In genomic region chr11:117121164-117121535, GRCm38 (mm10) we compare ENCODE assay signal across 9 mouse cellular contexts. TPM values are rescaled to one million over a fixed set of nuclear protein-coding genes. Genes with fewer than 3 reads are reported as not detected.
DNase-seq lines count a peak whose midpoint lies in the region; ATAC-seq and TF ChIP-seq lines count a peak whose summit lies in the region.
"Had no signal": no experiment of that assay in that cellular context is flagged by ENCODE, and none has a peak within 500 bp of the region (broad histone marks: within the 10 kb centered on the region; RNA-seq: fewer than 3 reads in every experiment).

No protein-coding gene starts in this region.

- no peaks in the 10 kb centered on the region for H3K9me3 ChIP-seq in heart, embryonic 11.5 days (replicated peaks; ENCODE audit: control insufficient read depth, low read length)
- H3K9me3 ChIP-seq in midbrain, postnatal 0 days (ENCODE audit: low read length), result no peaks in the 10 kb centered on the region

- H3K4me3 ChIP-seq in heart, embryonic 11.5 days (ENCODE audit: low read depth, low read length), result no peak overlapping the region
- no peak overlapping the region for H3K4me3 ChIP-seq in midbrain, postnatal 0 days (ENCODE audit: low read depth, low read length)
- H3K4me3 ChIP-seq: erythroblast, embryonic 14.5 days had no signal

- H3K4me1 ChIP-seq in heart, embryonic 11.5 days (ENCODE audit: control insufficient read depth, insufficient read depth, low read length), result peaks cover 87% of the 10 kb centered on the region
- H3K4me1 ChIP-seq in midbrain, postnatal 0 days (ENCODE audit: insufficient read depth, low read length), result peaks cover 33% of the 10 kb centered on the region

- peak overlapping the region; percentile 52; the same call in 1 of the 2 replicates for H3K9ac ChIP-seq in heart, embryonic 11.5 days (ENCODE audit: low read depth, low read length)
- H3K9ac ChIP-seq in midbrain, postnatal 0 days (replicated peaks; ENCODE audit: low read length, poor library complexity, severe bottlenecking), result peak overlapping the region; percentile 48

- peak overlapping the region; percentile 40 for H3K4me2 ChIP-seq in heart, embryonic 11.5 days
- no peak overlapping the region for H3K4me2 ChIP-seq in midbrain, postnatal 0 days (ENCODE audit: low read depth, low read length, poor library complexity, severe bottlenecking)

- peak; percentile 54 for DNase-seq in kidney, adult 11 months
- DNase-seq in kidney, adult 8-10 months, result no peak
- DNase-seq in cerebellum, postnatal 10 days, result peak; percentile 75 to 79
- peak; percentile 46 to 71 for DNase-seq in kidney, postnatal 4 days
- peak; percentile 40 for DNase-seq in midbrain, postnatal 0 days (ENCODE audit: low spot score)
- no peak for DNase-seq in ovary, adult 18-20 months (ENCODE audit: low spot score)

- no peak for ATAC-seq in heart, embryonic 11.5 days (replicated peaks; ENCODE audit: insufficient number of reproducible peaks, low FRiP score, low TSS enrichment)
- no peak for ATAC-seq in midbrain, postnatal 0 days (ENCODE audit: low FRiP score)
- no peak for ATAC-seq in CD4-positive, CD25-positive, alpha-beta regulatory T cell, adult 4 months

- TF ChIP-seq CTCF in midbrain, postnatal 0 days (IDR thresholded peaks at IDR 0.05), result no peak

- no peaks in the 10 kb centered on the region for H3K27me3 ChIP-seq in heart, embryonic 11.5 days (ENCODE audit: control insufficient read depth, insufficient read depth, low read length)
- no peaks in the 10 kb centered on the region for H3K27me3 ChIP-seq in midbrain, postnatal 0 days (ENCODE audit: insufficient read depth, low read length)

- peak overlapping the region; percentile 85 for H3K27ac ChIP-seq in heart, embryonic 11.5 days (ENCODE audit: low read depth, low read length)
- H3K27ac ChIP-seq in midbrain, postnatal 0 days (ENCODE audit: low read depth, low read length), result peak overlapping the region; percentile 6; the same call in 1 of the 2 replicates

- peaks cover 3% of the 10 kb centered on the region; the same call in 1 of the 2 replicates for H3K36me3 ChIP-seq in heart, embryonic 11.5 days (ENCODE audit: control insufficient read depth, insufficient read depth, low read length)
- peaks cover 3% of the 10 kb centered on the region; the same call in 1 of the 2 replicates for H3K36me3 ChIP-seq in midbrain, postnatal 0 days (ENCODE audit: insufficient read depth, low read length)

- 35% methylated on average over 11 of the region's 11 CpGs for WGBS in heart, embryonic 11.5 days (ENCODE audit: insufficient replicate concordance)
- 36% methylated on average over 11 of the region's 11 CpGs for WGBS in midbrain, postnatal 0 days

RNA-seq across cellular contexts. Expression of gene Sec14l1, which starts 6.2 kb away (rescaled TPM):
- polyA plus RNA-seq in heart, embryonic 11.5 days (2014; fragmentation: Nextera tagmentation; extraction: Ambion mirVana), result 32.6 and 39.4 TPM in 2 replicates
- 63.5 and 71.1 TPM in 2 replicates for total RNA-seq in midbrain, postnatal 0 days (2014; rRNA removed)
- 48.0 and 49.2 TPM in 2 replicates for polyA plus RNA-seq in midbrain, postnatal 0 days (2015; fragmentation: Nextera tagmentation; extraction: Ambion mirVana)
- polyA plus RNA-seq in CD4-positive, CD25-positive, alpha-beta regulatory T cell, adult 4 months (2017; shearing (Covaris generic)), result 10 to 100 TPM; 11.9 to 18.9 TPM

Comparison
In these comparisons a context has a peak if more than half of its experiments do, and no peak if none do; other contexts are left out.
1. DNase-seq: peak in kidney, adult 11 months (single experiment), cerebellum, postnatal 10 days (2 of 2), kidney, postnatal 4 days (2 of 2) and midbrain, postnatal 0 days (single experiment); none in kidney, adult 8-10 months (0 of 2) and ovary, adult 18-20 months (single experiment).